Mouse (Mus musculus) c-Kit-positive CD71-negative TER-119-negative erythroid progenitor cells, embryonic 14.5 days (primary cell): Measurements from ENCODE around the gene Evx1.

Experiments
- DNase-seq: peaks from one replicate; pipeline ENCODE4 v3.0.0-alpha.2; 2013; ENCODE audit warnings: low read depth

Gene Evx1

GRCm38 (mm10) chr6:52291021-52291860 lies 22.1 kb upstream of the Evx1 start:
- DNase-seq: no peak

DNA sequence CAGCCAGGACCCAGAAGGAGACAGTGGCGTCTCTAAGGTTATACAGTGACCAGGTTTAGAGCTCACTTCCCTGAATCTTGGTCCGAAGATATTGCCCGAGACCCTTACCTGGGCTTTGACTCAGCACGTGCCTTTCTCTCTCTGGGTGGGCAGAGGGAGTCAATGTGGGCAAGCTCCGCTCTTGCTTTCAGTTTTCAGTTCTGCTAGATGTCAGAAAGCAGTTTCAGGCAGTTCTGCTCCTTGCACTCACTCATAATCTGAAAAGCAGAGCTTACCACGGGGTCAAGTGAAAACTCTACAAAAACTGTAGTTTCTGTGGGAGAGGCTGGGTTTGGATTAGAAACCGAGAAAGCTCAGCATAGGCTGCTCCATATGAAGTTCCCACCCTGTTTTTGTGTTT lies 21.0 kb upstream of the Evx1 start:
- DNase-seq: no peak

DNA sequence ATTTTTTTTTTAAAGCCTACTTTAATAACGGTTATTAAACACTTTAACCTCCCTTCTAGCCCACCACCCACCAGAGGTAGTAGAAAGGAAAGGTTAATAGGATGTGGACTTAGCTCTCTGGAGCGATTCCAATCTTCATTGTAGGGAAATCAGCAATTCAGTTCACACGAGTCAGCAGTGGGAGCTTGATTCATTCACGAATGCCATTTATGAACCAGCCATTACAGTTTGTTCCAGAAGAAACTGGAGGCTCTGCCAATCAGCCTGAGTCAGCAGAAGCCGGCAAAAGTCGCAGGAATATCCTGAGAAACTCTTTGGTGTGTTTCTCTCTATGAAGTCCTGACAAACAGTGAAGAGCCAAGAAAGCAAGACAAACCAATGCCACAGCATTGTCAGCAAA lies 18.7 kb upstream of the Evx1 start:
- DNase-seq: no peak

GRCm38 (mm10) chr6:52298511-52298910 lies 14.8 kb upstream of the Evx1 start:
- no peak for DNase-seq

- no peak for DNase-seq
These were observed 12.5 kb upstream of the Evx1 start for GRCm38 (mm10) chr6:52300806-52301205.

- DNase-seq: no peak
These were observed 9.9 kb upstream of the Evx1 start for GRCm38 (mm10) chr6:52303426-52303825.

- DNase-seq: peak; percentile 24
These were observed 7.4 kb upstream of the Evx1 start for GRCm38 (mm10) chr6:52305877-52306389.

- no peak for DNase-seq
These were observed 3.5 kb upstream of the Evx1 start for GRCm38 (mm10) chr6:52309766-52310165.

- DNase-seq: no peak
These were observed 2.9 kb upstream of the Evx1 start for GRCm38 (mm10) chr6:52310366-52310765.

GRCm38 (mm10) chr6:52311661-52312557 lies 1.4 kb upstream of the Evx1 start:
- DNase-seq: no peak

DNA sequence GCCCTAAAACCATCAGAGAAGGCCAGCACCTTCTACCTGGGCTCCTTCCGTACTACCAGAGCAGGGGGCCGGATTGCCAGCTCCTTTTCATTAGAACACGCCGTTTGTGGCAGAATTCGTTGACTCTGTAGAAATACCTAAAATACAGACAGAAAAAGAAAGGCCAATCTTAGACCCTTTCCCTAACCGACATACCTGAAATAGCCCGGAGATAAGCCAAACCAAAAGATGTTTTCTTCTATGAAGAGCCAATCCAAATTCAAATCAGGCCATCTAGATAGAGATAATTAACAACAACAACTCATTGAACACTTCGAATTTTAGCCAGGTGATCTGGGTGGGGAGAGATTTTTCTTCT lies 761 bp upstream of the Evx1 start:
- no peak for DNase-seq

- DNase-seq: no peak
These were observed 1.2 kb downstream of the Evx1 start for GRCm38 (mm10) chr6:52314304-52315100.

DNA sequence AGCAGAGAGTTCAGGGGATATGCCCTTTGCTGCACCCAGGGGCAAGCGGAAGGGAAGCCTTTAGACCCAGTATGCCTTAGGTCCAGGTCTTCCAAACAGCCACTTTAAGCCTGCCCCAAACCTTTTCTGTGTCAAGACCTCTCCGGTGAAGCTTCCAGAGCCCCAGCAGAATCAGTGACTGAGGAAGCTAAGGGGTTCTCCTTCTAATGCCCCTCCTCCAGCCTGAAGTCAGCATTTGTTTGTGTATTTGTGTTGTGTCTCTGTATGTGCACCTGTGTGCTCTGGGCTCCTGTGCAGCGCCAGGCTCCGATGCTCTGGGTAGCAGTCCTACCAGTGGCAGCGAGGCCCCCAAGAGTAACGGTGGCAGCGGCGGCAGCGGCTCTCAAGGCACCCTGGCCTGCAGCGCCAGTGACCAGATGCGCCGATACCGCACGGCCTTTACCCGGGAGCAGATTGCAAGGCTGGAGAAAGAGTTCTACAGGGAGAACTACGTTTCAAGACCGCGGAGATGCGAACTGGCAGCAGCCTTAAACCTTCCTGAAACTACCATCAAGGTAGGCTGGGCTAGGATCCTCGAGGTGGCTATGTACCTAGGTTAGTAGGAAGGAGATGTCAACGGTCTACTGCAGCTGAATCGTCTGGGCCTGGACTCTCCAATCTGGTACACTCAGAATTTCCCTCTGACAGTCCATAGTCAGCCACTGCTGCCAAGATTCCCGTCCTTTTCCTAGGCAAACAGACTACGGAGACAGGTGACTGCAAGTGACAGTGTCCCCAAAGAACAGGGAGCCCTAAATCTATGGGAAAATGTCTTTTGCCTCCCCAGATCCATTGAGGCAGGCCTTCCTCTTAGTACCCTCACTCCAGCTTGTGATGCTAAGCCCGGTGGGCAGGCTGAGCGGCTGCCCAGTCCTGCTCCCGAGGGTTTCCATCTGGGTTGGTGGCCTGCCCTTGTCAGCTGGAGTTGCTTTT lies 2.4 kb downstream of the Evx1 start:
- no peak for DNase-seq

DNA sequence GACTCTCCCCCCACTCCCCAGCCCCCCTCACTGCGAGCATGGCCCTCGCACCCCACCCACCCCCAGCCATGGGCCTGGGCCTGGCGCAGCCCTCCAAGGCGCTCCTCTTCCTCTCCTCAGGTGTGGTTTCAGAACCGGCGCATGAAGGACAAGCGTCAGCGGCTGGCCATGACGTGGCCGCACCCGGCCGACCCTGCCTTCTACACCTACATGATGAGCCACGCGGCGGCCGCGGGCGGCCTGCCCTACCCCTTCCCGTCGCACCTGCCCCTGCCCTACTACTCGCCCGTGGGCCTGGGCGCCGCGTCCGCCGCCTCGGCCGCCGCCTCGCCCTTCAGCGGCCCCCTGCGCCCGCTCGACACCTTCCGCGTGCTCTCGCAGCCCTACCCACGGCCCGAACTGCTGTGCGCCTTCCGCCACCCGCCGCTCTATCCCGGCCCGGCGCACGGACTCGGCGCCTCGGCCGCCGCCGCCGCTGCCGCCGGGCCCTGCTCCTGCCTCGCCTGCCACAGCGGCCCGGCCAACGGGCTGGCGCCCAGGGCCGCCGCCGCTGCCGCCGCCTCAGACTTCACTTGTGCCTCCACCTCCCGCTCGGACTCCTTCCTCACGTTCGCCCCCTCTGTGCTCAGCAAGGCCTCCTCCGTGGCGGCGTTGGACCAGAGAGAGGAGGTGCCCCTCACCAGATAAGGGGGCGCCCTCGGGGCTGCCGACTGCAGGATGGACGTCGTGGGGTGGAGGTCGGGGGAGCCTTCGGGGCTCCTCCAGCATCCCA lies 3.3 kb downstream of the Evx1 start:
- no peak for DNase-seq

GRCm38 (mm10) chr6:52317461-52318180 lies 4.3 kb downstream of the Evx1 start:
- DNase-seq: no peak

DNA sequence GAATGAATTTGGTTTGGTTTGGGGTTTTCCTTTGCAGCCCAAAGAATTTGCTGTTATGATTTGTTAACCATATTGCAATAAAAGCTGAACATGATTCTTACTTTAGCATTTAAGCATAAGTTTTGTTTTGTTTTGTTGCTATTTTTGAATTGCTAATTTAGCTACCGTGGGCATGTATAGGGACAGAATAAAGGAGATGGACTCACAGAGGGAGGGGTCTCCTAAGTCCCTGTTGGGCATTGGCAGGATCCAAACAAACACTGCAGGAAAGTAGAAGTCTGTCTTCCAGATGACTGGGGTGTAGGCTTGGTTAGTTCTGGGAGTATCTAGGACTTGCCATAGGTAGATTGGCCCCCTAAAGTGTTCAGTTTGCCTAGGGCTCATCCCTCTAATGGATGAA lies 5.0 kb downstream of the Evx1 start:
- DNase-seq: no peak

DNA sequence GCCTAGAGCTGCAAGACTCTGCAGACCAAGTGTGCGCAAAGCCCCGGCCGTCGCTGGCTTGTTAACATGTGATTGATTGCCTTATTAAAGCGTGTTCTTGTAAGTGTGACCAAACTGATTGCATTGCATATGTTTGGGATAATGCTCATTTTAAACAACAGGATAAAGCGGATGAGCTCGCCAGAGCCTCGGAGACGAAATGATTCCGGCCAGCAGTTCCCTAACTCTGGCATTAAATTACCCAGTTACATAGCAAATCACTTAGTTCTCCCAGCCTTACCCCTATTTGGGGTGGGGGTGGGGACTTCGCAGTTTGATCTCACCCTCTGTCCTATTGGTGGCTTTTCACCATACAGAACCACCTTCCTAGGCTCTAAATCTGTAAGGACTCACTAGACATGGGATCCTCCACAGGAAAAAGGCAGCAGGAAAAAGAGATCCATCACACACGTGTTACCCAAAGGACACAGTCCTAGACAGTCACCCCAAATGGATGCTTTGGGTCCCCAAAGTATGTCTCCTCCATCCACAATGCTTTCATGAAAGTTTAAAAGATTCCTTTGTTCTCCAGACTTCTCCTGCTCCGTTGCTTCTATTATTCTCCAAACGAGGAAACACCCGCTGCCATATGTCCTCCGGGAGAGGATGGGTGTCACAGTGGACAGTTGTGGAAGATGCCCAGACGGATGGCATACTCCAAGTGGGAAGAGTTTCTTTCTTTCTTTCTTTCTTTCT lies 6.8 kb downstream of the Evx1 start:
- DNase-seq: no peak

GRCm38 (mm10) chr6:52320966-52321825 lies 7.9 kb downstream of the Evx1 start:
- no peak for DNase-seq
